Mouse (Mus musculus) liver, embryonic 16.5 days (tissue): ENCODE measurements around the gene Kcnk6. TPM values are rescaled to one million over a fixed set of nuclear protein-coding genes. Genes with fewer than 3 reads are reported as not detected.

Experiments
- ATAC-seq: fragments of 200-750 bp; cut with Nextera tagmentation; 2 replicates; pipeline ENCODE4 v1.8.0; 2017; ENCODE audit warnings: low read depth, mild to moderate bottlenecking, moderate number of reproducible peaks, moderate library complexity
- H3K27ac ChIP-seq: fragments of 300-500 bp; sonication (generic); 2 replicates; pipeline ENCODE4 v1.5.1; 2014; ENCODE audit warnings: mild to moderate bottlenecking, low read length
- H3K27me3 ChIP-seq: fragments of 300-500 bp; sonication (generic); 2 replicates; pipeline ENCODE4 v1.6.1; 2014; ENCODE audit warnings: low read depth, low read length, mixed read lengths; ENCODE audit not compliant: control insufficient read depth, insufficient read depth
- H3K36me3 ChIP-seq: fragments of 300-500 bp; sonication (generic); 2 replicates; pipeline ENCODE4 v1.6.1; 2014; ENCODE audit warnings: mild to moderate bottlenecking; ENCODE audit not compliant: control insufficient read depth, insufficient read depth
- H3K4me1 ChIP-seq: fragments of 300-500 bp; sonication (generic); 2 replicates; pipeline ENCODE4 v1.6.1; 2014; ENCODE audit warnings: low read depth, low read length, mixed read lengths; ENCODE audit not compliant: control insufficient read depth
- H3K4me2 ChIP-seq: fragments of 300-500 bp; sonication (generic); 2 replicates; pipeline ENCODE4 v1.6.1; 2014; ENCODE audit warnings: low read depth, low read length, mixed read lengths
- H3K4me3 ChIP-seq: fragments of 300-500 bp; sonication (generic); 2 replicates; pipeline ENCODE4 v1.5.1; 2014; ENCODE audit warnings: low read depth, mild to moderate bottlenecking, low read length
- H3K9ac ChIP-seq: fragments of 300-500 bp; sonication (generic); 2 replicates; pipeline ENCODE4 v1.6.1; 2014; ENCODE audit warnings: low read depth, low read length
- H3K9me3 ChIP-seq: fragments of 300-500 bp; sonication (generic); replicated peaks from 2 replicates; pipeline ENCODE4 v1.6.1; 2016; ENCODE audit warnings: low read length; ENCODE audit not compliant: control insufficient read depth
- WGBS: fragments of 180-500 bp; shearing (Covaris S2); extraction: QIAGEN DNeasy Blood & Tissue Kit; methylation state at CpG from one replicate; pipeline ENCODE4 v1.1.7; 2014; ENCODE audit not compliant: insufficient replicate concordance; 5-methylcytosine and 5-hydroxymethylcytosine counted together
- polyA plus RNA-seq: library from polyadenylated mRNA; unstranded; fragments of >200 nt; fragmentation: Nextera tagmentation; extraction: Ambion mirVana; gene quantifications from 2 replicates; pipeline ENCODE4 v1.2.1, GENCODE M21; 2015

Gene Kcnk6
- polyA plus RNA-seq, 1 experiment from 2014 or later: 1.4 TPM

GRCm38 (mm10) chr7:29270445-29270844, 38.1 kb upstream of the Kcnk6 start:
- WGBS: 55% methylated on average over 4 of the region's 4 CpGs
- no peak overlapping the region for H3K27ac ChIP-seq
- no peaks in the 10 kb centered on the region for H3K27me3 ChIP-seq
- H3K4me2 ChIP-seq: no peak overlapping the region
- H3K9me3 ChIP-seq: no peaks in the 10 kb centered on the region
- no peak overlapping the region for H3K4me3 ChIP-seq
- no peaks in the 10 kb centered on the region for H3K36me3 ChIP-seq
- ATAC-seq: no peak
- no peaks in the 10 kb centered on the region for H3K4me1 ChIP-seq
- H3K9ac ChIP-seq: no peak overlapping the region

GRCm38 (mm10) chr7:29266931-29267330, 34.6 kb upstream of the Kcnk6 start:
- Histone ChIP-seq H3K9ac (no peak overlapping the region), H3K36me3 (no peaks in the 10 kb centered on the region), H3K27ac (no peak overlapping the region), H3K4me3 (no peak overlapping the region), H3K27me3 (no peaks in the 10 kb centered on the region), H3K9me3 (no peaks in the 10 kb centered on the region), H3K4me1 (no peaks in the 10 kb centered on the region), H3K4me2 (no peak overlapping the region)
- ATAC-seq: no peak
- WGBS: 63% methylated on average over 4 of the region's 4 CpGs

- Histone ChIP-seq H3K9ac (no peak overlapping the region), H3K4me2 (no peak overlapping the region), H3K9me3 (no peaks in the 10 kb centered on the region), H3K27ac (no peak overlapping the region), H3K4me1 (no peaks in the 10 kb centered on the region), H3K36me3 (no peaks in the 10 kb centered on the region), H3K4me3 (no peak overlapping the region), H3K27me3 (no peaks in the 10 kb centered on the region)
- ATAC-seq: no peak
- 67% methylated on average over 7 of the region's 7 CpGs for WGBS
Measured at GRCm38 (mm10) chr7:29265636-29266035, 33.3 kb upstream of the Kcnk6 start.

GRCm38 (mm10) chr7:29263831-29264230, 31.5 kb upstream of the Kcnk6 start:
- no peak overlapping the region for H3K9ac ChIP-seq
- no peaks in the 10 kb centered on the region for H3K9me3 ChIP-seq
- no peak overlapping the region for H3K27ac ChIP-seq
- 67% methylated on average over 3 of the region's 3 CpGs for WGBS
- H3K4me3 ChIP-seq: no peak overlapping the region
- no peak overlapping the region for H3K4me2 ChIP-seq
- ATAC-seq: no peak
- no peaks in the 10 kb centered on the region for H3K4me1 ChIP-seq
- no peaks in the 10 kb centered on the region for H3K36me3 ChIP-seq
- H3K27me3 ChIP-seq: no peaks in the 10 kb centered on the region

- H3K4me2 ChIP-seq: no peak overlapping the region
- H3K36me3 ChIP-seq: no peaks in the 10 kb centered on the region
- no peaks in the 10 kb centered on the region for H3K27me3 ChIP-seq
- H3K27ac ChIP-seq: no peak overlapping the region
- H3K4me1 ChIP-seq: no peaks in the 10 kb centered on the region
- H3K9me3 ChIP-seq: no peaks in the 10 kb centered on the region
- H3K4me3 ChIP-seq: no peak overlapping the region
- no peak for ATAC-seq
- WGBS: 71% methylated on average over 6 of the region's 6 CpGs
- H3K9ac ChIP-seq: no peak overlapping the region
Measured at GRCm38 (mm10) chr7:29262151-29262550, 29.8 kb upstream of the Kcnk6 start.

GRCm38 (mm10) chr7:29259781-29260730, 27.7 kb upstream of the Kcnk6 start:
- ATAC-seq: no peak
- H3K36me3 ChIP-seq: no peaks in the 10 kb centered on the region
- 65% methylated on average over 10 of the region's 10 CpGs for WGBS
- no peak overlapping the region for H3K4me3 ChIP-seq
- H3K27ac ChIP-seq: no peak overlapping the region
- H3K27me3 ChIP-seq: no peaks in the 10 kb centered on the region
- H3K9me3 ChIP-seq: no peaks in the 10 kb centered on the region
- H3K9ac ChIP-seq: no peak overlapping the region
- no peaks in the 10 kb centered on the region for H3K4me1 ChIP-seq
- no peak overlapping the region for H3K4me2 ChIP-seq

GRCm38 (mm10) chr7:29257368-29257767, 25.1 kb upstream of the Kcnk6 start:
- no peak overlapping the region for H3K4me3 ChIP-seq
- 86% methylated on average over 1 of the region's 1 CpGs for WGBS
- H3K36me3 ChIP-seq: no peaks in the 10 kb centered on the region
- H3K4me2 ChIP-seq: no peak overlapping the region
- H3K9ac ChIP-seq: no peak overlapping the region
- H3K9me3 ChIP-seq: no peaks in the 10 kb centered on the region
- no peak for ATAC-seq
- no peaks in the 10 kb centered on the region for H3K27me3 ChIP-seq
- H3K4me1 ChIP-seq: peaks cover 5% of the 10 kb centered on the region
- no peak overlapping the region for H3K27ac ChIP-seq

GRCm38 (mm10) chr7:29255875-29256274, 23.6 kb upstream of the Kcnk6 start:
- 65% methylated on average over 4 of the region's 4 CpGs for WGBS
- Histone ChIP-seq H3K4me1 (peaks cover 5% of the 10 kb centered on the region), H3K9me3 (no peaks in the 10 kb centered on the region), H3K9ac (no peak overlapping the region), H3K27me3 (no peaks in the 10 kb centered on the region), H3K27ac (no peak overlapping the region), H3K36me3 (no peaks in the 10 kb centered on the region), H3K4me3 (no peak overlapping the region), H3K4me2 (no peak overlapping the region)
- no peak for ATAC-seq

GRCm38 (mm10) chr7:29253842-29254241, 21.5 kb upstream of the Kcnk6 start:
- H3K4me1 ChIP-seq: peaks cover 5% of the 10 kb centered on the region
- H3K36me3 ChIP-seq: no peaks in the 10 kb centered on the region
- H3K4me2 ChIP-seq: no peak overlapping the region
- H3K27me3 ChIP-seq: no peaks in the 10 kb centered on the region
- 16% methylated on average over 5 of the region's 5 CpGs for WGBS
- no peaks in the 10 kb centered on the region for H3K9me3 ChIP-seq
- H3K27ac ChIP-seq: no peak overlapping the region
- H3K9ac ChIP-seq: no peak overlapping the region
- peak; percentile 56; the same call in 1 of the 2 replicates for ATAC-seq
- H3K4me3 ChIP-seq: no peak overlapping the region
